8 mouse cellular contexts compared by ENCODE assay signal in the genomic region with DNA sequence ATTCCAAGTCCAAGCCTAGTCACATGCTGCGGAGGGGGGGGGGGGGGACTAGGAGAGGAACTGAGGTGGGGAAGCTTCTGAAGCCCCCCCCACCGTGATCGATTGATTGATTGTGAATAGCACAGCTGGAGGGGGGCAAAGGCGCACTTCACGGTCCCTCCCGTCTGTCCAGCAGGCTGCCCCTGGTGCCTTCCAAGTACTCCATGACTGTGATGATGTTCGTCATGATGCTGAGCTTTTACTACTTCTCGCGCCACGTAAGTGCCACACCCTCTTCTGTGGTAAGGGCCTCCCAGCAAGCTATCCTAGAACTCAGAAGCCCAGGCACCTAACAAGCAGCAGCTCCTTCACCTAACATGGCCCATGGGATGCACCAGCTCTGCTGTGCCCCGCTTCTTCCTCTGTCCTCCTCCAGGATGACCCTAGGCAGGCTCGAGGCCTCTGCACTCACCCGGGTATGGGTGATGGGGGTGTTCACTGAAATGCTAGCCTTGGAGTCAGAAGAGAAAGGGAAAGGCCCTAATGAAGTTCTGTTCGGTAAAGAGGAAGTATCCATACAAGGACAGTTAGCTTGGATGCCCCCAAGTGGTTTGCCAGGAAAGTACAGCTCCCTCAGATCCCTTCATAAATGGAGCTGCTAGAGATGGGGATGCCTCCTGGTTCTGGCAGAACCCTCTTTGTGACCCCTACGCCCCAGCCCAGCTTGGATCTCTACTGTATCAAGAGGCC. TPM values are rescaled to one million over a fixed set of nuclear protein-coding genes. Genes with fewer than 3 reads are reported as not detected.
A peak's percentile ranks its signal among the peaks of the same experiment; 100 is the strongest.
DNase-seq lines count a peak whose midpoint lies in the region; ATAC-seq and TF ChIP-seq lines count a peak whose summit lies in the region.

No protein-coding gene starts in this region.

- WGBS in lung, postnatal 0 days: 77% methylated on average over 15 of the region's 15 CpGs

- H3K4me1 ChIP-seq in lung, postnatal 0 days (ENCODE audit: insufficient read depth, low read depth, low read length): no peaks in the 10 kb centered on the region

- H3K27ac ChIP-seq in lung, postnatal 0 days (ENCODE audit: low read length): no peak overlapping the region

- TF ChIP-seq CTCF in lung, postnatal 0 days (IDR thresholded peaks at IDR 0.05): peak; percentile 80

- no peak overlapping the region for H3K9ac ChIP-seq in lung, postnatal 0 days (replicated peaks; ENCODE audit: low read depth)

- H3K4me2 ChIP-seq in lung, postnatal 0 days (replicated peaks; ENCODE audit: low read depth, low read length): no peak overlapping the region

- H3K27me3 ChIP-seq in lung, postnatal 0 days (replicated peaks; ENCODE audit: insufficient read depth, low read length): no peaks in the 10 kb centered on the region

- no peak for TF ChIP-seq EP300 in lung, postnatal 0 days (IDR thresholded peaks at IDR 0.05)

- peaks cover 5% of the 10 kb centered on the region; the same call in 1 of the 2 replicates for H3K36me3 ChIP-seq in lung, postnatal 0 days (ENCODE audit: insufficient read depth, low read length)

- H3K9me3 ChIP-seq in lung, postnatal 0 days (ENCODE audit: low read length): no peaks in the 10 kb centered on the region

- DNase-seq in adrenal gland, adult (ENCODE audit: inconsistent age in 2 of 2, low spot score in 1 of 2): peak; percentile 59 to 89
- no peak for DNase-seq in adrenal gland, adult 8-10 months
- peak; percentile 81 for DNase-seq in 3T3-L1 (ENCODE audit: low read depth, low spot score)
- peak; percentile 82 for DNase-seq in brain, adult 2 months (ENCODE audit: low read depth, low spot score)
- DNase-seq in frontal cortex, postnatal 25 days (ENCODE audit: low spot score in 2 of 2): peak; percentile 53 to 61
- DNase-seq in kidney, postnatal 25 days: peak; percentile 59 to 71
- peak; percentile 82 for DNase-seq in lung, postnatal 0 days (ENCODE audit: low spot score)
- peak; percentile 60 for DNase-seq in right cerebral cortex, postnatal 4 days

- no peak overlapping the region for H3K4me3 ChIP-seq in lung, postnatal 0 days (ENCODE audit: low read depth, low read length)

- ATAC-seq in lung, postnatal 0 days: peak; percentile 53

RNA-seq across cellular contexts. Expression of gene Ptrhd1, which starts 25.3 kb away (rescaled TPM):
- 1 to 10 TPM; 7.0 to 9.4 (median 8.5) TPM for total RNA-seq in adrenal gland, adult 8-10 months (2022)
- 4.7 and 6.2 TPM in 2 replicates for polyA plus RNA-seq in lung, postnatal 0 days (2015; fragmentation: Nextera tagmentation; extraction: Ambion mirVana)

RNA-seq across cellular contexts. Expression of gene Cenpo, which starts 25.5 kb away (rescaled TPM):
- total RNA-seq in adrenal gland, adult 8-10 months (2022): 10 to 100 TPM in 3 of 4 experiments, 1 to 10 TPM in 1; 8.3 to 15.3 (median 12.2) TPM
- polyA plus RNA-seq in lung, postnatal 0 days (2015; fragmentation: Nextera tagmentation; extraction: Ambion mirVana): 4.8 and 5.3 TPM in 2 replicates
